Mouse (Mus musculus) CH12.LX (cell line): ENCODE results near the gene Pcolce. TPM values are rescaled to one million over a fixed set of nuclear protein-coding genes. Genes with fewer than 3 reads are reported as not detected.

ENCODE experiments used
- DNase-seq: peaks from one replicate; pipeline ENCODE4 v3.0.0-alpha.2; 2013; ENCODE audit errors: extremely low read depth
- H3K27ac ChIP-seq: 2 replicates; pipeline ENCODE4 v1.5.1; 2012; ENCODE audit warnings: low read depth, mild to moderate bottlenecking, control low read depth, moderate library complexity; ENCODE audit not compliant: insufficient read depth
- H3K27me3 ChIP-seq: replicated peaks from 2 replicates; pipeline ENCODE3; 2012; ENCODE audit warnings: inconsistent platforms
- H3K36me3 ChIP-seq, 2 experiments: replicated peaks in 1 of 2; 2 replicates each; pipeline versions ENCODE3 to v1.6.1; 2012; ENCODE audit warnings: inconsistent platforms in 1 of 2, low read length in 1 of 2, mild to moderate bottlenecking in 1 of 2, mixed read lengths in 1 of 2, moderate library complexity in 1 of 2; ENCODE audit not compliant: control insufficient read depth in 1 of 2, insufficient read depth in 1 of 2
- H3K4me1 ChIP-seq, 2 experiments: 2 replicates each; pipeline ENCODE4 v1.6.1; 2012; ENCODE audit warnings: inconsistent platforms in 1 of 2, moderate library complexity in 1 of 2; ENCODE audit not compliant: insufficient read depth in 2 of 2, control insufficient read depth in 1 of 2
- H3K4me2 ChIP-seq: 2 replicates; pipeline ENCODE4 v1.6.1; 2012; ENCODE audit warnings: low read depth, mild to moderate bottlenecking, control low read depth; ENCODE audit not compliant: poor library complexity, insufficient read depth, severe bottlenecking
- H3K4me3 ChIP-seq, 3 experiments: fragments of 150-350 bp in 1 of 3; sonication (generic) in 1 of 3; replicated peaks in 1 of 3; 2 replicates each; pipeline versions ENCODE3 to v1.5.1; 2011 to 2012; ENCODE audit warnings: low read depth in 2 of 3, low read length in 2 of 3, mild to moderate bottlenecking in 2 of 3, moderate library complexity in 2 of 3, control low read depth in 1 of 3, improper control_type of control experiment in 1 of 3, inconsistent platforms in 1 of 3, mixed read lengths in 1 of 3; ENCODE audit not compliant: poor library complexity in 1 of 3
- H3K79me2 ChIP-seq: replicated peaks from 2 replicates; pipeline ENCODE4 v1.6.1; 2012; ENCODE audit warnings: mild to moderate bottlenecking, moderate library complexity; ENCODE audit not compliant: control insufficient read depth, poor library complexity, insufficient read depth, severe bottlenecking; ENCODE audit errors: extremely low read depth
- H3K9ac ChIP-seq: 2 replicates; pipeline ENCODE4 v1.6.1; 2012; ENCODE audit warnings: low read depth, mild to moderate bottlenecking, control low read depth, moderate library complexity; ENCODE audit not compliant: insufficient read depth
- H3K9me3 ChIP-seq: replicated peaks from 2 replicates; pipeline ENCODE3; 2012; ENCODE audit warnings: low read length, inconsistent platforms, mixed read lengths
- CTCF ChIP-seq, 2 experiments: IDR thresholded peaks in 1 of 2; conservative IDR thresholded peaks in 1 of 2; 2 replicates each; pipeline ENCODE4 v1.5.1; 2011 to 2012; ENCODE audit warnings: low read depth in 2 of 2, low read length in 2 of 2, improper control_type of control experiment in 1 of 2, inconsistent platforms in 1 of 2, mild to moderate bottlenecking in 1 of 2, moderate library complexity in 1 of 2
- EP300 ChIP-seq: IDR thresholded peaks from 2 replicates; pipeline ENCODE4 v1.6.1; 2011; ENCODE audit warnings: low read length, improper control_type of control experiment
- ETS1 ChIP-seq: conservative IDR thresholded peaks from 2 replicates; pipeline ENCODE4 v1.6.1; 2012; ENCODE audit warnings: low read depth, mild to moderate bottlenecking, inconsistent platforms, low read length, improper control_type of control experiment, moderate library complexity
- JUND ChIP-seq: conservative IDR thresholded peaks from 2 replicates; pipeline ENCODE4 v1.6.1; 2011; ENCODE audit warnings: low read depth, low read length, improper control_type of control experiment
- MAX ChIP-seq: IDR thresholded peaks from 2 replicates; pipeline ENCODE4 v1.6.1; 2011; ENCODE audit warnings: low read length, improper control_type of control experiment
- MEF2A ChIP-seq: IDR thresholded peaks from 2 replicates; pipeline ENCODE4 v1.6.1; 2014; ENCODE audit warnings: low read depth, mild to moderate bottlenecking, inconsistent platforms, low read length, improper control_type of control experiment, borderline replicate concordance
- MXI1 ChIP-seq: IDR thresholded peaks from 2 replicates; pipeline ENCODE4 v1.6.1; 2011; ENCODE audit warnings: mild to moderate bottlenecking, low read depth, low read length, improper control_type of control experiment
- MYC ChIP-seq: IDR thresholded peaks from 2 replicates; pipeline ENCODE4 v1.6.1; 2011; ENCODE audit warnings: low read depth, mild to moderate bottlenecking, improper control_type of control experiment, low read length
- NRF1 ChIP-seq: IDR thresholded peaks from 2 replicates; pipeline ENCODE4 v1.6.1; 2014; ENCODE audit warnings: low read depth, mild to moderate bottlenecking, inconsistent platforms, low read length, improper control_type of control experiment, moderate library complexity
- PAX5 ChIP-seq: IDR thresholded peaks from 2 replicates; pipeline ENCODE4 v1.6.1; 2012; ENCODE audit warnings: low read length, inconsistent platforms, mixed read lengths
- POLR2A ChIP-seq: IDR thresholded peaks from 2 replicates; pipeline ENCODE4 v1.6.1; 2011; ENCODE audit warnings: low read depth, mild to moderate bottlenecking, improper control_type of control experiment, low read length
- POLR2AphosphoS2 ChIP-seq: IDR thresholded peaks from 2 replicates; pipeline ENCODE4 v1.6.1; 2011; ENCODE audit warnings: low read depth, low read length, improper control_type of control experiment
- SMC3 ChIP-seq: IDR thresholded peaks from 2 replicates; pipeline ENCODE4 v1.6.1; 2011; ENCODE audit warnings: low read depth, low read length, improper control_type of control experiment
- TCF12 ChIP-seq: IDR thresholded peaks from 2 replicates; pipeline ENCODE4 v1.6.1; 2014; ENCODE audit warnings: low read depth, mild to moderate bottlenecking, inconsistent platforms, low read length, improper control_type of control experiment
- UBTF ChIP-seq: IDR thresholded peaks from 2 replicates; pipeline ENCODE4 v1.6.1; 2012; ENCODE audit warnings: low read depth, mild to moderate bottlenecking, inconsistent platforms, low read length, improper control_type of control experiment, moderate library complexity
- USF2 ChIP-seq: conservative IDR thresholded peaks from 2 replicates; pipeline ENCODE4 v1.6.1; 2011; ENCODE audit warnings: low read depth, low read length, improper control_type of control experiment
- ZC3H11A ChIP-seq: IDR thresholded peaks from 2 replicates; pipeline ENCODE4 v1.6.1; 2012; ENCODE audit warnings: low read depth, mild to moderate bottlenecking, inconsistent platforms, low read length, improper control_type of control experiment
- ZKSCAN1 ChIP-seq: IDR thresholded peaks from 2 replicates; pipeline ENCODE4 v1.6.1; 2012; ENCODE audit warnings: low read depth, inconsistent platforms, low read length, improper control_type of control experiment, borderline replicate concordance
- ZNF384 ChIP-seq: IDR thresholded peaks from 2 replicates; pipeline ENCODE4 v1.6.1; 2012; ENCODE audit warnings: low read depth, low read length, improper control_type of control experiment, inconsistent platforms
- dilution Hi-C: fragments of 300-500 bp; cut with MboI; formaldehyde crosslinking; loops from 2 replicates; pipeline ENCODE4 v1.14.3; 2020; ENCODE audit warnings: low sequenced_read_pairs; ENCODE audit not compliant: extremely low pct_unique_long_range_greater_than_20kb, extremely low pct_ligation_motif_present
- in situ Hi-C: fragments of 300-500 bp; cut with MboI; formaldehyde crosslinking; loops from 3 replicates; pipeline ENCODE4 v1.14.3; 2019; ENCODE audit warnings: low sequenced_read_pairs, low pct_ligation_motif_present, low pct_unique_long_range_greater_than_20kb, mixed read lengths
- polyA plus RNA-seq: library from polyadenylated mRNA; unstranded; fragments of >175 nt; gene quantifications from 2 replicates; pipeline ENCODE4 v1.2.1, GENCODE M21; 2012; ENCODE audit warnings: low read depth; ENCODE audit not compliant: insufficient read length
- total RNA-seq, 2 experiments: library from RNA; depleted of rRNA; stranded (reverse); fragments of 300-350 nt in 1 of 2; fragments of >200 nt in 1 of 2; gene quantifications; 2 replicates each; pipeline ENCODE4 v1.2.3; 2012 to 2014

The Pcolce gene
- total and polyA plus RNA-seq, 3 experiments, result 0.30 to 0.97 TPM; not detected in 1

DNA sequence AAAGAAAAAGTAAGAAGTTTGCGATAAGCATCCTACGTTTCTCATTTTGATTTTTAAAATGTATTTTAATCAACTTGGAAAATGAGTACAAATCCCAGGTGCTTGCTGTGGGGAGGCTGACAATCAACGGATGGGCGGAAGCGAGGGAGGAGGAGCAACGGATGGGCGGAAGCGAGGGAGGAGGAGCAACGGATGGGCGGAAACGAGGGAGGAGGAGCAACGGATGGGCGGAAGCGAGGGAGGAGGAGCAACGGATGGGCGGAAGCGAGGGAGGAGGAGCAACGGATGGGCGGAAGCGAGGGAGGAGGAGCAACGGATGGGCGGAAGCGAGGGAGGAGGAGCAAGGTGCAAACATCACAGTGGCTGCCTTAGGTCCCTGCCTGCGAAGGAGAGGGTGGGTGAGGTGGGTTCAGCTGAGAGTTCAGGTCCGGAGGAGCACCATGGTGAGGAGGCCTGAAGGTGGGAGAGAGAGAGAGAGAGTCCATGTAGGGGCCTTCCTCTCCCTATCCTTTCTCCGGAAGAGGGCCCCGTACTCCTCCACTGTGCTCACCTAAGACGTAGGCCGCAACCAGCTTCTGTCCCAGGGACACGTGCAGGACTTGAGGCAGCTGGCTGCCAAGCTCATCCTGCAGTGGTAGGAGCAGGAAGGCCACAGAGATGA lies 16.9 kb downstream of the Pcolce start:
- no peaks in the 10 kb centered on the region for H3K27me3 ChIP-seq
- no peak overlapping the region for H3K4me3 ChIP-seq
- H3K4me2 ChIP-seq, result no peak overlapping the region
- no peak for TF ChIP-seq ETS1
- TF ChIP-seq EP300, result no peak
- no peak for TF ChIP-seq POLR2AphosphoS2
- TF ChIP-seq JUND, result no peak
- no peak for TF ChIP-seq USF2
- no peak for TF ChIP-seq MAX
- no peak for TF ChIP-seq UBTF
- no peak for TF ChIP-seq MEF2A
- no peak for TF ChIP-seq CTCF (conservative IDR thresholded peaks at IDR 0.05 in 1 of 2, IDR thresholded peaks at IDR 0.05 in 1 of 2; ENCODE audit: low read depth in 2 of 2, low read length in 2 of 2)
- TF ChIP-seq ZC3H11A, result no peak
- TF ChIP-seq MXI1, result no peak
- TF ChIP-seq NRF1, result no peak
- TF ChIP-seq ZNF384, result no peak
- no peak for TF ChIP-seq TCF12
- TF ChIP-seq ZKSCAN1, result no peak
- TF ChIP-seq PAX5, result no peak
- no peak for TF ChIP-seq MYC
- in situ Hi-C loops (no loop called here), dilution Hi-C loops (no loop called here)
- H3K4me1 ChIP-seq, result peaks cover 8 to 13% of the 10 kb centered on the region in 2 experiments
- no peaks in the 10 kb centered on the region for H3K9me3 ChIP-seq
- no peak for DNase-seq
- no peak overlapping the region for H3K27ac ChIP-seq
- peaks cover 12 to 22% of the 10 kb centered on the region in 2 experiments for H3K36me3 ChIP-seq
- no peaks in the 10 kb centered on the region for H3K79me2 ChIP-seq
- H3K9ac ChIP-seq, result no peak overlapping the region

DNA sequence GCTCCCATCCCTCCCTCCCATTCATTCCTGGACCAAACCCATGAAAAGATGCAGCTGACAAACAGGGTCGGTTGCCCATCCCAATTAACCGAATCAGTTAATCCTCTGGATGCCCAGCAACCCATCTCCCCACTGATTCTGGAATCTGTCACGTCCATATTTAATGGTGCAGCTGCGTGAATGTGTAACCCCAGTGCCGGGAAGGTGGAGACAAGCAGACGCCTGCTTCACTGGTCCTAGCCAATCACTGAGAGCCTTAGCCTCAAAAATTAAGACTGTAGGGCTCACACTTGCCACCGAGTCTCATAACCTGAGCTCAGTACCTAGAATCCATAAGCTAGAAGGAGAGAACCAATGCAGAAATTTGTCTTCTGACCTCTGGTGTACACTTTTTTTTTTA lies 17.7 kb downstream of the Pcolce start:
- no peaks in the 10 kb centered on the region for H3K27me3 ChIP-seq
- H3K79me2 ChIP-seq, result no peaks in the 10 kb centered on the region
- H3K4me1 ChIP-seq, result peaks cover 8 to 13% of the 10 kb centered on the region in 2 experiments
- H3K4me2 ChIP-seq, result no peak overlapping the region
- dilution Hi-C loops, result no loop called here
- DNase-seq, result no peak
- H3K36me3 ChIP-seq, result peaks cover 12 to 22% of the 10 kb centered on the region in 2 experiments
- no peak overlapping the region for H3K9ac ChIP-seq
- H3K9me3 ChIP-seq, result no peaks in the 10 kb centered on the region
- in situ Hi-C loops, result no loop called here
- H3K27ac ChIP-seq, result no peak overlapping the region
- TF ChIP-seq POLR2A (no peak), SMC3 (no peak)
- no peak overlapping the region for H3K4me3 ChIP-seq
